Mouse (Mus musculus) thymus, postnatal 14 days (tissue): ENCODE data around the gene Adcy4.

Experiments
- DNase-seq: peaks from one replicate; pipeline ENCODE4 v3.0.0; 2021

The Adcy4 gene

DNA sequence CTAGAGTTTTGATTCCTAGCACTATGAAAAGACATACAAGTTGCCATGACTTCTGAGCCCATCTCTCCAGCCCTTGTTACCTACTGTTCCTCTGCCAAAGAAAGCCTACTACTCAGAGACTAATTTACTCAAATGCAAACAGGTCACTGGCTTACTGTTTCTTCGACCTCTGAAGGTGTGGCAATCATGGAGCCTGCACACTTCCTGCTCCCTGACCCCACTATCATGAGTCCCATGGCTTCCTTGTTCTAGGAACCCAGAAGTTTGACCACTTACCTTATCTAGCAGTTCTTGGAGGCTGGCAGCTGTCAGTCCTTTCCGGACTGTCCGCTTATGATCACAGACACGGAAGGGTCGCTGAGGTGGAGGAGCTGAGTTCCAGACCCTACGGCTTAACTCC, 26.3 kb downstream of the Adcy4 start:
- DNase-seq: no peak

- peak; percentile 15 for DNase-seq
These were observed 36.6 kb downstream of the Adcy4 start for GRCm38 (mm10) chr14:55747051-55747847.

DNA sequence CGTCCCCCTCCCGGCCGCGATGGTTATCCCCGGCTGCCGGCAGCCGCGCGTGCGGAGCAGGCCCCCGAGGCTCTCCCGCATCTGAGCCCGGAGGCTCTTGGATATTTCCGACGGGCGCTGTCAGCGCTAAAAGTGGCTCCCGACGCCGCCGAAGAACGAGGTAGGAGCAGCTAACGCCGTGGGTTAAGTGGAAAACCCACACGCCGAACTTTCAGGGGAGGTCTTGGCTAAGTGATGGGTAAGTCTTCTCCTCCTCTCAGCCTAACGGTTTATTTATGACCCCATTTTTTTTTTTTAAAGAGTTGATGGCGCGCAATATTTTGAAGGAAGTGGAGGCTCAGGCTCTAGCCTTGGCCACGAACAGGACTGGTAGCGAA, 38.0 kb downstream of the Adcy4 start:
- no peak for DNase-seq

- peak; percentile 90 for DNase-seq
These were observed 38.6 kb downstream of the Adcy4 start, which contains the start of the genes Dhrs1 and Nop9 for GRCm38 (mm10) chr14:55745180-55745860. Gene Dhrs1, minus strand, starts transcription at chr14:55745690. Gene Nop9, plus strand, starts transcription at chr14:55745693.

GRCm38 (mm10) chr14:55743711-55744110, 40.2 kb downstream of the Adcy4 start:
- peak; percentile 89 for DNase-seq

DNA sequence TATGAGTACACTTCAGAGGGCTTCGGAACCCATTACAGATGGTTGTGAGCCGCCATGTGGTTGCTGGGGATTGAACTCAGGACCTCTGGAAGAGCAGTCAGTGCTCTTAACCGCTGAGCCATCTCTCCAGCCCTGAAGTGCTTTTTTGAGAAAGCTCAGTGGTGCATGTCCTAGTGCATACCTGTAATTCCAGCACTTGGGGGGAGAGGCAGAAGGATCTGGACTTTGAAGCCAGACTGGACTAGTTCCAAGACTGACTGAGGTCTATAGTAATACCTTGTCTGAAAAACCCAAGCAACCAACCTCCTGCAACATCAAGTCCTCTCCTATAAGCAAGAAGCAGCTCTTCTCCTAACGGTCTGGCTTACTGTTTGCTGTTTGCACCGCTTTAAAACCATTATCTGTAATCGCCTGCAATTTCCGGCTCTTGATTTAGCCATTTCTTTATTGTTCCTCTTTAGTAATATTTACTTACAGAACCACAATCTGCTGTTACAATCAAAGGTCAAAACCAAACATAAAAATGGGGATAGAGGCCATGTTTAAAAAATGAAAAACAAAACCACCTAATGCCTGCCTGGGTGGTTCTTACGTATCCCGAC, 46.7 kb downstream of the Adcy4 start:
- no peak for DNase-seq

GRCm38 (mm10) chr14:55735758-55736157, 48.1 kb downstream of the Adcy4 start:
- no peak for DNase-seq

DNA sequence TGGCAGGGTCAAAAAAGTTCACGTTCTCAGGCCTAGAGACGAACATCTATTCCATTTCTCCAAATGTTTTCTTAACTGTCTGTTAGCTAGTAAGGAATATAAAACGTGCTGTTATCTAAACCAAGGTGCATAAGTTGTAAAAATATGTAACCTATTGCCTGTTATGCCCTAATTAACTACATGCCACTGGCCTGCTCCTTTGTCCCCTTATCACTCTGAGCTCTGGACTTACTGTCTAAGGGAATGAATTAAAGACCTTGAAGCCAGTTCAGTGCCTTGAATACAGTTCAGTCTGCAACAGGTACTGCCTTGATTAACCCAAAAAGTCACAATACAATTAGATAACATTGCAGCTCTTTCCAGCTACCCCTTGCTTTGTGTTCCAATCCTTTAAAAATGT, 48.6 kb downstream of the Adcy4 start:
- no peak for DNase-seq

- DNase-seq: no peak
These were observed 49.0 kb downstream of the Adcy4 start for GRCm38 (mm10) chr14:55734869-55735268.

GRCm38 (mm10) chr14:55733889-55734288, 50.0 kb downstream of the Adcy4 start:
- no peak for DNase-seq

- DNase-seq: no peak
These were observed 53.3 kb downstream of the Adcy4 start for GRCm38 (mm10) chr14:55730531-55731032.

GRCm38 (mm10) chr14:55730116-55730515, 53.8 kb downstream of the Adcy4 start:
- no peak for DNase-seq

DNA sequence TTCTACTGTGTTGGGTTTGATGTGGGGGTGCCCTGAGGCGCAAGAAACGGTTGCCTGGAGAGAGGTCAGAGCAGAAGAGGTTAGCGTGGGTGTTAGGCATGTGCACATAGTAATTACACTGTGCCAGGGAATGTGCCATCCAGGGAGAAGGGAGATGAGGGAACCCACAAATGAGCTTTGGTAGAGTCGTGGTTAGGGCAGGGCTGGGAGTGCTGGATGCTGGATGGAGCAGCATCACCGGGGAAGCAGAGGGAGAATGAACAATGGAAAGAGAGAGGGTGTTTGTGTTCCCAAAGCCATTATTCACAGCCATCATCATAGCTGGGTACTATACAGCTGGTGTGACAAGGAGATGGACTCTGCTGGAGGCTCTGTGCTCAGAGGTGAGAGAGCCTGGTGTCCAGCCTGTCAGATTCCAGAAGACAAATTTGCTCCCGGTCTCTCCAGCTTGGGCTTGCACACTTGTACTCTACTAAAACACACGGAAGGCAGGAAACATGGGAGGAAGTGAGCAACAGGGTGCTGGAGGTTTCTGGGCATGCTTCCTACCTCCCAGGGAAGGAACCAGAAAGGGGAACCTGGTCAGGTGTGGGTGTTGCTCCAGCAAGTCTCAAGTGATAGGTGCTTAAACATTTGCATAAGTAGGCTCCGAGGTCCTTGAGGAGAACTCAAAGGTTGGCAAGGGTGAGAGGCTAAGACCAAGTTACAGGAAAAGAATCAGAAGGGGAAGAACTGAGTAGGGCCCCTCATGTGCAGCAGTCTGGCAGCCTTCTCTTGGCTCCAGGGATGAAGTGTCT, 55.8 kb downstream of the Adcy4 start:
- DNase-seq: no peak

DNA sequence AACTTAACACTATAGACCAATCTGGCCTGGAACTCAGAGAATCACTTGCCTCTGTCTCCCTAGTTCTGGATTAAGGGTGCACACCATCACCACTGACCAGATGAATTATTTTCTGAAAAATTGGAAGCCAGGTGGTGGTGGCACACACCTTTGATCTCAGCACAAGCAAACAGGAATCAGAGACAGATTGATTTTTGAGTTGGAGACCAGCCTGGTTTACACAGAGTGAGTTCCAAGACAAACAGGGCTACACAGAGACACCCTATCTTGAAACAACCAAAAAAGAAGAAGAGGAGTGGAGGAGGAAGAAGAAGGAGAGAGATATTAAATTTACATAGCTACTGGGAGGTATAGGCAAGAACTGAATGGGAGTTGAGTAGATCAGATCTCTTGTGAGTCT, 57.6 kb downstream of the Adcy4 start:
- no peak for DNase-seq

DNA sequence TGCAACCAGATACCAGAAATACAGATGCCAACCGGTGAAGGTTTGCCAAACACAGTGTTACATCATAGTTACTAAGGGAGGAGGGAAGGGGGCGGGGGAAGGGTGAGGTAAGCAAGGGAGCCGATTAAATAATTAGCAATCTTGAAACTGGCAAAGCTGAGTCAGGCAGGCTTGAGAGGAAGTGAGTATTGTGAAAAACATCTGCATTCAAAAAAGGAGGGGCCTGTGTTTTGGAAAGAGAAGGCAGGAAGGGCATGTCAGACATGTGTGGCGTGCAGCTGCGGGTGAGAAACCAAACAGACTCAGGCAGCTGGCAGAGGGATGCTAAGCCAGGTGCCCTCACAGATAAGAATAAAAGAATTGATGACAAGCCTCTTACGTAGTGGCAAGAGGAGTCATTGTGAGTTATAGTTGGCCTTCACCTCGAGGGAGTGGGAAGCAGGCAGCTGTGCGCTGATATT, 59.5 kb downstream of the Adcy4 start:
- DNase-seq: peak; percentile 83

DNA sequence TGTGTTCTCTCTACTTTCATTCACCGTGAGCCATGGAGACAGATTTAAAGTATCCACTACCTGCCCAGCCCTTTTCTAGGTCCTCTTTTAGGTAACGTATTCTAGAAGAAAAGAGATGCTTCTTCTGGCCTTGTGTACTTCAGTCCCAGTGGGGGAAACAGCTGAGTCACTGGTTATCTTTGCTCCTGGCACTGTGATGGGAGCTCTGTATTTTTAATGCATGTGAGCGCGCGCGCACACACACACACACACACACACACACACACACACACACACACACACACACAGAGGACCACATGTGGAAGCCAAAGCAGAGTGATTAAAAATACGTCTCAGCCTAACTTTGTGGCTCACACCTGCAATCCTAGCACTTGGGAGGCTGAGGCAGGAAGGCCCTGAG, 60.5 kb downstream of the Adcy4 start:
- no peak for DNase-seq

DNA sequence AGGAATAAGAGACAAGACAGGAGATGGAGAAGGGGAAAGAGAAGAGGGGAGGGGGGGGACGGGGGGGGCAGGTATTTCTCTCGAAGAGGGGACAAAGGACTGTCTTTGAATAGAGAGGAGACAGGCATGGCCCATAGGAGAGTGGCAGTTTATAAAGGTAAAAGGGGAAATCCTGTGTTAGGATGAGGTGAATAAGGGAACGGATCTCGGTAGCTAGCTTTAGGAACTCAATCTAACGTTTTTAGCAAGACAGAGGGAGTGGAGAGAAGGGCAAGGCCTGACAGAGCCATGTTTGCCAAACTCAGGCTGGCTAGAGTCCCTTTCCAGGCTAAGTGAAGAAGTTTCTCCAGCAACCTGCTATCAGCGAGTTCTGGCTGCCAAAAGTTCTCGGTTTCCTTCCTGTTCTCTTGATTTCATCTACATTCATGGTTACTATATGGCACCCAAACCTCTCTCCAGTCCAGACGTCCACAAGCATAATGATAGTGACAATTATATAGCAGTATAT, 61.4 kb downstream of the Adcy4 start:
- no peak for DNase-seq

GRCm38 (mm10) chr14:55721700-55722437, 62.0 kb downstream of the Adcy4 start, which contains the start of gene Rabggta:
Gene Rabggta, minus strand, starts transcription at chr14:55722263.
- DNase-seq: peak; percentile 99

GRCm38 (mm10) chr14:55721076-55721475, 62.8 kb downstream of the Adcy4 start:
- no peak for DNase-seq

DNA sequence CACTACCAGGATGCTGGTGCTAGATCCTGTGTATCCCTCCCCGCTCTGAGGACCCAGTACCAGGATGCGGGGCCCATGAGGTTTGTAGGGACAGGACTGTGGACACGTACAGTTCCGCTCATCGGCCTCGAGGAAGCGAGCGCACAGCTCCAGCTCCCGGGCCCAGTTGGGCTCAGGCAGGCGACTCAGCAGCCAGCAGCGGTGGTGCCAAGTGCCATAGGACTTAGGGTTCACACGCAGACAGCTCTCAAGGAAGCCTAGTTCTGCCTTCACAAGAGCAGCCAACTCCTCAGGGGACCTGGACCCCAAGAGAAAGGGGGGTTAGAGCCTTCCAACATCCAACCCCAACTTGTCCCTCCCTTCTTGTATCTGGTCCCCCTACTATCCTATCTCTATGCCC, 63.2 kb downstream of the Adcy4 start:
- DNase-seq: no peak

DNA sequence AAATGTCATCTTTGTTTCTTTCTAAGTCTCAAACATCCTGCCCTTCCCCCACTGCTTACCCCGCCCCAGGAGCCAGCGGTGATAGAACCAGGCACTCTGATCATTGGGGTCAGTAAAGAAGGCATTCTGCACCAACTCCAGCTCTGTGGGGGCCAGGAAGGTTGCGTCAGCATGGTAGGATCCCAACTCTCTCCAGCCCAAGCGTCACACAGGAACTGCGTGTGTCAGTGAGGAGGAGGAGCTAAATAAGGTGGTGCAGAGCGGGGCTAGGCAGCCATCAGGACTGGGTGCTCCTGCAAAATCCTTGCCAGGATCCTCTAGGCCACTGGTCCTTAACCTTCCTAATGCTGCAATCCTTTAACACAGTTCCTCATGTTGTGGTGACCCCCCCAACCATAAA, 64.2 kb downstream of the Adcy4 start:
- no peak for DNase-seq
